Mouse (Mus musculus) adrenal gland, postnatal 25 days (tissue): ENCODE data around the gene Parl. TPM values are rescaled to one million over a fixed set of nuclear protein-coding genes. Genes with fewer than 3 reads are reported as not detected.

ENCODE experiments used
- DNase-seq: peaks from one replicate; pipeline ENCODE4 v3.0.0; 2021; ENCODE audit warnings: mixed read lengths
- total RNA-seq: library from RNA; stranded (reverse); gene quantifications from 2 replicates; pipeline ENCODE4 v1.2.3, GENCODE M21; 2021

Parl gene
- total RNA-seq, 1 experiment from 2014 or later, result 125 TPM

- DNase-seq, result peak; percentile 32
Observed at GRCm38 (mm10) chr16:20237426-20237825, 64.8 kb downstream of the Parl start.

- DNase-seq, result no peak
Observed at GRCm38 (mm10) chr16:20234406-20234805, 67.8 kb downstream of the Parl start.

Other genes with a start within 250 kb of the Parl start
- gene Klhl24, start 204.8 kb downstream of the Parl start, total RNA-seq, result 62.1 and 114 TPM in 2 replicates
- 49.5 and 50.4 TPM in 2 replicates for gene Yeats2, start 161.3 kb downstream of the Parl start, total RNA-seq
- 10.7 and 15.1 TPM in 2 replicates for gene Map6d1, start 61.0 kb downstream of the Parl start, total RNA-seq
- not detected in 2 replicates for gene Cyp2ab1, start 23.0 kb upstream of the Parl start, total RNA-seq
- gene Abcc5, start 124.0 kb upstream of the Parl start, total RNA-seq, result 73.8 and 89.1 TPM in 2 replicates
- 58.3 and 63.8 TPM in 2 replicates for gene Eif2b5, start 196.4 kb upstream of the Parl start, total RNA-seq
- 43.9 and 46.2 TPM in 2 replicates for gene Dvl3, start 214.6 kb upstream of the Parl start, total RNA-seq
- 291 and 310 TPM in 2 replicates for gene Ap2m1, start 233.1 kb upstream of the Parl start, total RNA-seq
- 87.3 and 101 TPM in 2 replicates for gene Abcf3, start 246.2 kb upstream of the Parl start, total RNA-seq